Mouse (Mus musculus) embryonic facial prominence, embryonic 13.5 days (tissue): ENCODE data around the gene Actl10. TPM values are rescaled to one million over a fixed set of nuclear protein-coding genes. Genes with fewer than 3 reads are reported as not detected.
A peak's percentile ranks its signal among the peaks of the same experiment; 100 is the strongest.

Source experiments
- ATAC-seq: fragments of 200-750 bp; cut with Nextera tagmentation; 2 replicates; pipeline ENCODE4 v1.8.0; 2017; ENCODE audit warnings: low read depth; ENCODE audit not compliant: insufficient number of reproducible peaks, insufficient read depth, low FRiP score, low TSS enrichment
- H3K27ac ChIP-seq: fragments of 300-500 bp; sonication (generic); 2 replicates; pipeline ENCODE4 v1.5.1; 2015; ENCODE audit warnings: moderate library complexity, mild to moderate bottlenecking, inconsistent platforms
- H3K27me3 ChIP-seq: fragments of 300-500 bp; sonication (generic); 2 replicates; pipeline ENCODE4 v1.6.1; 2015; ENCODE audit warnings: mild to moderate bottlenecking, inconsistent platforms
- H3K36me3 ChIP-seq: fragments of 300-500 bp; sonication (generic); 2 replicates; pipeline ENCODE4 v1.6.1; 2015; ENCODE audit warnings: mild to moderate bottlenecking, inconsistent platforms
- H3K4me1 ChIP-seq: fragments of 300-500 bp; sonication (generic); 2 replicates; pipeline ENCODE4 v1.6.1; 2015; ENCODE audit warnings: inconsistent platforms
- H3K4me2 ChIP-seq: fragments of 300-500 bp; sonication (generic); 2 replicates; pipeline ENCODE4 v1.6.1; 2015; ENCODE audit warnings: moderate library complexity, mild to moderate bottlenecking, inconsistent platforms
- H3K4me3 ChIP-seq: fragments of 300-500 bp; sonication (generic); 2 replicates; pipeline ENCODE4 v1.5.1; 2015; ENCODE audit warnings: mild to moderate bottlenecking, inconsistent platforms
- H3K9ac ChIP-seq: fragments of 300-500 bp; sonication (generic); 2 replicates; pipeline ENCODE4 v1.6.1; 2015; ENCODE audit warnings: mild to moderate bottlenecking, inconsistent platforms
- H3K9me3 ChIP-seq: fragments of 300-500 bp; sonication (generic); 2 replicates; pipeline ENCODE4 v1.6.1; 2016; ENCODE audit warnings: inconsistent platforms
- whole genome bisulfite sequencing: fragments of 180-500 bp; shearing (Covaris S2); methylation state at CpG from one replicate; pipeline ENCODE4 v1.1.7; 2015; ENCODE audit warnings: mixed read lengths; 5-methylcytosine and 5-hydroxymethylcytosine counted together
- polyA plus RNA-seq: library from polyadenylated mRNA; unstranded; fragments of >200 nt; fragmentation: Nextera tagmentation; extraction: Ambion mirVana; gene quantifications from 2 replicates; pipeline ENCODE4 v1.2.1, GENCODE M21; 2015

Gene Actl10
- polyA plus RNA-seq, 1 experiment from 2014 or later: 0.41 TPM

GRCm38 (mm10) chr2:154551927-154552326 lies 351 bp downstream of the Actl10 start:
- Histone ChIP-seq H3K27me3 (peaks cover 35% of the 10 kb centered on the region), H3K4me1 (peaks cover 36% of the 10 kb centered on the region), H3K27ac (no peak overlapping the region), H3K36me3 (no peaks in the 10 kb centered on the region), H3K4me3 (peak overlapping the region; percentile 23; the same call in 1 of the 2 replicates), H3K9ac (peak overlapping the region; percentile 40; the same call in 1 of the 2 replicates), H3K4me2 (peak overlapping the region; percentile 53), H3K9me3 (no peaks in the 10 kb centered on the region)
- no peak for ATAC-seq
- WGBS: 39% methylated on average over 21 of the region's 21 CpGs

- H3K4me3 ChIP-seq: peak overlapping the region; percentile 23; the same call in 1 of the 2 replicates
- H3K4me1 ChIP-seq: peaks cover 42% of the 10 kb centered on the region
- peak overlapping the region; percentile 40 for H3K9ac ChIP-seq
- peak; percentile 8; the same call in 1 of the 2 replicates for ATAC-seq
- 25% methylated on average over 27 of the region's 27 CpGs for WGBS
- peak overlapping the region; percentile 53 for H3K4me2 ChIP-seq
- no peaks in the 10 kb centered on the region for H3K36me3 ChIP-seq
- H3K27ac ChIP-seq: no peak overlapping the region; the same call in 1 of the 2 replicates
- peaks cover 35% of the 10 kb centered on the region for H3K27me3 ChIP-seq
- no peaks in the 10 kb centered on the region for H3K9me3 ChIP-seq
These were observed 890 bp downstream of the Actl10 start for GRCm38 (mm10) chr2:154552424-154552907.

GRCm38 (mm10) chr2:154555235-154555634 lies 3.7 kb downstream of the Actl10 start:
- no peak for ATAC-seq
- H3K4me1 ChIP-seq: peaks cover 49% of the 10 kb centered on the region
- H3K9me3 ChIP-seq: no peaks in the 10 kb centered on the region
- H3K4me3 ChIP-seq: no peak overlapping the region
- no peak overlapping the region for H3K4me2 ChIP-seq
- 0 out of 2 replicates have a peak overlapping the region, but pooled peaks have one; percentile 17 for H3K9ac ChIP-seq
- H3K27me3 ChIP-seq: peaks cover 33% of the 10 kb centered on the region
- no peak overlapping the region for H3K27ac ChIP-seq
- no peaks in the 10 kb centered on the region for H3K36me3 ChIP-seq
- 91% methylated on average over 6 of the region's 6 CpGs for WGBS

- H3K36me3 ChIP-seq: peaks cover 12% of the 10 kb centered on the region
- H3K4me2 ChIP-seq: no peak overlapping the region
- H3K9ac ChIP-seq: peak overlapping the region; percentile 21; the same call in 1 of the 2 replicates
- H3K4me1 ChIP-seq: peaks cover 41% of the 10 kb centered on the region
- 51% methylated on average over 5 of the region's 5 CpGs for WGBS
- ATAC-seq: no peak
- no peak overlapping the region for H3K27ac ChIP-seq
- no peaks in the 10 kb centered on the region for H3K9me3 ChIP-seq
- no peak overlapping the region for H3K4me3 ChIP-seq
- peaks cover 12% of the 10 kb centered on the region for H3K27me3 ChIP-seq
These were observed 5.7 kb downstream of the Actl10 start for GRCm38 (mm10) chr2:154557184-154557832.

GRCm38 (mm10) chr2:154558264-154559039 lies 6.9 kb downstream of the Actl10 start, which contains the start of gene Necab3:
Gene Necab3, minus strand, starts transcription at chr2:154558890.
- peak within 1 kb of the TSS; percentile 64 for H3K9ac ChIP-seq
- no peak for ATAC-seq
- 3% methylated on average over 34 of the region's 34 CpGs for WGBS
- H3K27me3 ChIP-seq: 0 out of 2 replicates have a peak, but pooled peaks cover 4% of the 10 kb centered on the region
- peaks cover 35% of the 10 kb centered on the region for H3K4me1 ChIP-seq
- peak within 1 kb of the TSS; percentile 66 for H3K4me2 ChIP-seq
- H3K27ac ChIP-seq: peak within 1 kb of the TSS; percentile 28
- peaks cover 24% of the 10 kb centered on the region for H3K36me3 ChIP-seq
- H3K9me3 ChIP-seq: no peaks in the 10 kb centered on the region
- peak within 1 kb of the TSS; percentile 37 for H3K4me3 ChIP-seq

- Histone ChIP-seq H3K4me1 (peaks cover 44% of the 10 kb centered on the region), H3K27me3 (no peaks in the 10 kb centered on the region), H3K9me3 (no peaks in the 10 kb centered on the region), H3K4me3 (no peak overlapping the region), H3K36me3 (peaks cover 33% of the 10 kb centered on the region), H3K4me2 (no peak overlapping the region), H3K27ac (no peak overlapping the region), H3K9ac (no peak overlapping the region)
- ATAC-seq: no peak
- 89% methylated on average over 22 of the region's 22 CpGs for WGBS
These were observed 12.1 kb downstream of the Actl10 start for GRCm38 (mm10) chr2:154563612-154564170.

- WGBS: 81% methylated on average over 3 of the region's 3 CpGs
- Histone ChIP-seq H3K9ac (peak overlapping the region; percentile 36; the same call in 1 of the 2 replicates), H3K4me1 (peaks cover 41% of the 10 kb centered on the region), H3K4me2 (no peak overlapping the region), H3K4me3 (no peak overlapping the region), H3K9me3 (no peaks in the 10 kb centered on the region), H3K27ac (no peak overlapping the region), H3K27me3 (no peaks in the 10 kb centered on the region), H3K36me3 (peaks cover 30% of the 10 kb centered on the region)
- no peak for ATAC-seq
These were observed 14.0 kb downstream of the Actl10 start for GRCm38 (mm10) chr2:154565562-154565961.

- peak overlapping the region; percentile 33; the same call in 1 of the 2 replicates for H3K27ac ChIP-seq
- no peaks in the 10 kb centered on the region for H3K27me3 ChIP-seq
- peaks cover 48% of the 10 kb centered on the region for H3K4me1 ChIP-seq
- no peak overlapping the region for H3K4me3 ChIP-seq
- 0 out of 2 replicates have a peak overlapping the region, but pooled peaks have one; percentile 27 for H3K9ac ChIP-seq
- no peaks in the 10 kb centered on the region for H3K9me3 ChIP-seq
- no peak for ATAC-seq
- peak overlapping the region; percentile 9; the same call in 1 of the 2 replicates for H3K4me2 ChIP-seq
- peaks cover 21% of the 10 kb centered on the region for H3K36me3 ChIP-seq
- 44% methylated on average over 8 of the region's 8 CpGs for WGBS
These were observed 15.1 kb downstream of the Actl10 start for GRCm38 (mm10) chr2:154566641-154567040.

- Histone ChIP-seq H3K9me3 (no peaks in the 10 kb centered on the region), H3K4me3 (peak overlapping the region; percentile 77), H3K4me1 (peaks cover 48% of the 10 kb centered on the region), H3K4me2 (peak overlapping the region; percentile 86), H3K9ac (peak overlapping the region; percentile 80), H3K27ac (peak overlapping the region; percentile 88; the same call in 1 of the 2 replicates), H3K27me3 (no peaks in the 10 kb centered on the region), H3K36me3 (peaks cover 16% of the 10 kb centered on the region)
- ATAC-seq: no peak
- WGBS: 77% methylated on average over 2 of the region's 2 CpGs
These were observed 16.2 kb downstream of the Actl10 start for GRCm38 (mm10) chr2:154567766-154568165.

- WGBS: 18% methylated on average over 10 of the region's 10 CpGs
- peak overlapping the region; percentile 88 for H3K27ac ChIP-seq
- H3K4me1 ChIP-seq: peaks cover 48% of the 10 kb centered on the region
- ATAC-seq: no peak
- H3K4me3 ChIP-seq: peak overlapping the region; percentile 77
- H3K4me2 ChIP-seq: peak overlapping the region; percentile 86
- H3K9ac ChIP-seq: peak overlapping the region; percentile 80
- peaks cover 9% of the 10 kb centered on the region for H3K36me3 ChIP-seq
- no peaks in the 10 kb centered on the region for H3K9me3 ChIP-seq
- no peaks in the 10 kb centered on the region for H3K27me3 ChIP-seq
These were observed 16.9 kb downstream of the Actl10 start for GRCm38 (mm10) chr2:154568329-154569070.
